Mouse (Mus musculus) cerebellum, adult 11 months (tissue): Measurements from ENCODE around the gene Ep400.

Source experiments
- DNase-seq: peaks from one replicate; pipeline ENCODE4 v3.0.0; 2022

Gene Ep400

GRCm38 (mm10) chr5:110659682-110660081, 110.8 kb downstream of the Ep400 start:
- no peak for DNase-seq

GRCm38 (mm10) chr5:110653686-110654085, 116.8 kb downstream of the Ep400 start:
- no peak for DNase-seq

GRCm38 (mm10) chr5:110652719-110653648, 117.5 kb downstream of the Ep400 start, which contains the start of the genes Noc4l and Ddx51:
Gene Noc4l (minus strand): TSS chr5:110653417.
Gene Ddx51 (plus strand): TSS chr5:110653451.
- DNase-seq = peak; percentile 93

DNA sequence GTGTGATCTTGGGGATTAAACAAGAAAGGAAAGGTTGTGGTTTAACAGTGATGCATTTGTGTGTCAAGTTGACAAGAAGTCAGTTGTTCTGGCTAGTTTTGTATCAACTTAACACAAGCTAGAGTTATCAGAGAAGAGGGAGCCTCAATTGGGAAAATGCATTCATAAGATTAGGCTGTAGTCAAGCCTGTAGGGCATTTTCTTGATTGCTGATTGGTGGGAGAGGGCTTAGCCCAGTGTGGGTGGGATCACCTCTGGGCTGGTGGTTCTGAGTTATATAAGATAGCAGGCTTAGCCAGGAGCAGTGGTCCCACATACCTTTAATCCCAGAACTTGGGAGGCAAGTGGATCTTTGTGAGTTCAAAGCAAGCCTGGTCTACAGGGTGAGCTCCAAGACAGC, 124.1 kb downstream of the Ep400 start:
- DNase-seq = no peak

DNA sequence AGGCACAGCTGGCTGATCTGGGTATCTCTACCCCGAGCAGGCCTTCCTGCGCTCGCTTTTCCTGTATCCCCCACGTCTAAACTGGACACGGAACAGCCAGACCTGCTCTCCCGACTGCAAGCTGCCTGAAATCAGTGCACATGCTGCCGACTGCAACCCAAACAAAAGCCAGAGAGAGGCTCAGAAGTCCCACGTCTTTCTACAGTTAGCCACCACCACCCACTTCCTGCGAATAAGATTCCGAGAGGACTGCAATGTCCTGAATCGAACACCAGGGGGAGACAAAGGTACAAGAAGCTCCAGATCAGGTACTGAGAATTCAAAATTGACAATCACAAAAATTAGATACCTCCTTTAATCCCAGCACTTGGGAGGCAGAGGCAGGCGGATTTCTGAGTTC, 131.1 kb downstream of the Ep400 start:
- peak; percentile 60 for DNase-seq

- DNase-seq = no peak
Measured at GRCm38 (mm10) chr5:110638306-110639074, 132.0 kb downstream of the Ep400 start.

GRCm38 (mm10) chr5:110635951-110636707, 134.4 kb downstream of the Ep400 start:
- no peak for DNase-seq

DNA sequence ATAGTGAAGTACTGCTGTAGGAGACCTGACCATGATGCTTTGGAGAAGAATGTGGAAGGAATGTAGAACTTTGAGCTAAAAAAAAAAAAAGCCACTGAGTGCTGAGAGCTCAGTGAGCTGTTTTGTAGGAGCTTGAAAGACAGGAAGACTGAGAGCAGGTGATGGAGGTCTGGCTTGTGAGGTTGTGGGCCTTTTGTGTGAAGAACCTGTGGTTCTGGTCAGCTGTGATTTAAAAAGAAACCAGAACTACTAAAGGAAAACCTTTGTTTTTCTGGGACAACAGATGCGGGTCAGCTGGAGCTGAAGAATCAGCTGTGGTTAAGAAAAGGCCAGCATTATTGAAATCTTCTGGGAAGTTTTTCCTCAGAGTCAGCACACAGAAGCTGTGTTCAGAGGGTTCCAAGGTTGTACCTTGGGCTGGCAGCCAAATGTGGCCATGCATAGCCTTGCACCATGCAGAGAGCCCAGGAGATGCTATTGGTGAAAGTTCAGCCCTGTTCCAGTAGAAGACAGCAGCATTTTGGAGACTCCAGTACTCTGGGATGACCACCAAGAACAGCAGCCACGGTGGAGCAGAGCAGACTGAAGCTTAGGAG, 140.9 kb downstream of the Ep400 start:
- no peak for DNase-seq

DNA sequence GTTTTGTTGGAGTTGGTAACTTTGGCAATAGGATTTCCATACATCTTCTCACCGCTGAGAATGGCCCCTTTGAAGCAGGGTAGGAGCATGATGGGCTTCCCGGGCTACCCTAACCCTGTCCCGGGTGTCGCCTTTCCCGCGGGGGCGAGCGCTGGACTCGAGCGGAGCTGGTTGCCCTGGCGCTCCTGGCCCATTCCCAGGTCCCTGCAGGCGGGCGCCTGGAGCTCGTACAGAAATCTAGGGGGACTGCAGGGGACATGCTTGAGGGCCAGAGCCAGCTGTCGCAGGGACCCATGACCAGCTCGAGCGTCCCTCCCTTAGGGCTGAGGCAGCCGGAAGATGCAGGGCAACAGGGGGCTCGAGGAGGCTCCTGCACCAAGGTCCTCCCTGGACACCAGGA, 142.4 kb downstream of the Ep400 start:
- DNase-seq = no peak

GRCm38 (mm10) chr5:110627351-110627750, 143.2 kb downstream of the Ep400 start:
- DNase-seq = no peak

DNA sequence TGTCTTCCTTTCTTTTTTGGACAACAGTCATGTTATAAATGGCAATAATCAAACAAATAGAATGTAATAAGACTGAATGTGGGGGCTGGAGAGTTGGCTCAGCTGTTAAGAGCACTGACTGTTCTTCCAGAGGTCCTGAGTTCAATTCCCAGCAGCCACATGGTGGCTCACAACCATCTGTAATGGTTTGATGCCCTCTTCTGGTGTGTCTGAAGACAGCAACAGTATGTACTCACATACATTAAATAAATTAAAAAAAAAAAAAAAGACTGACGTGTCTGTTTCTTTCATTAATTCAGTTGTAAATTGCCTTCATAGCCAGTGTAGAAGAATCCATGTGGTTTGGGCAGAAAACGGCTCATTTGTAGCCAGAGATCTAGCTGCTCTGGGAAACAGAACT, 146.2 kb downstream of the Ep400 start:
- no peak for DNase-seq

DNA sequence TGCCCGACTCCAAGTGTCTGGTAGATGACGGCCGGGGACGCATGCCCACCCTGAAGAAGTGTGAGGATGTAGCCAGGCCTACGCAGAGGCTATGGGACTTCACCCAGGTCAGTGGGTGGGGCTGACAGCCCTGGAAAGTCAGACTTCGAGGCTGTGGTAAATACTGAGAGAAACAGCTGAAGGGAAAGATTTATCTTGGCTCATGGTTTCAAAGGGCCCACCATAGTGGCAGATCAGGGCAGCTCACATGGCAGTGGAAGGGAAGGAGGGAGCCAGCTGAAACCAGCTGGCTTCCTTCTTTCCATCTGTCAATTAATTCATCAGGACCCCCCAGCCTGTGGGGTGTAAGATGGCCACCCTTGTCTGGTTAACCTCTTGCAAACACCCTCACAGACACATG, 151.3 kb downstream of the Ep400 start:
- no peak for DNase-seq
